Mouse (Mus musculus): ENCODE data around the gene Tmprss6.

- TF ChIP-seq CTCF (IDR thresholded peaks at IDR 0.05; ENCODE audit: borderline replicate concordance, control insufficient read depth, extremely low read depth, insufficient read depth, low read length, poor library complexity) (no peak), POLR2A (IDR thresholded peaks at IDR 0.05; ENCODE audit: control insufficient read depth, extremely low read depth, insufficient read depth, low read length, poor library complexity) (no peak)
These were observed 14.1 kb upstream of the Tmprss6 start for GRCm38 (mm10) chr15:78482518-78482917.
